Mouse (Mus musculus): ENCODE results near the gene Pagr1b.

DNA sequence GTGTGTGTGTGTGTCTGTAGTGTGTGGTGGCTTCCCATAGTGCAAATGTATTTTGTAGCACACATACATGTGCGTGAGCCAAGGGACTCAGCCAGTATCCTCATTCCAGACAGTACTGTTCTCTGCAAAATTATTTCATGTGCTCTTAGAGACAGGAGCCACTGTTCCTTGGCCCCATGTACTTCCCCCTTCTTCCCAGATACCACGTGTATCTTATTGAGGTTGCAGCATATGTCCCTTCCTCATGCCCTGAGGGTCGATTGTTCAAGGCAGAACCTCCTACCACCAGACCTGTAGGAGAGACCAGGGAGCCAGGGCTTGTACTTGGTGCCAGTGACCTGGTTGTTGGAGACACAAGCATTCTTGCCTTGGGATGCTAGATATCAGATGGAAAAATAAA lies 61.2 kb downstream of the Pagr1b start:
- TF ChIP-seq CTCF (IDR thresholded peaks at IDR 0.05; ENCODE audit: low read depth) = no peak
- TF ChIP-seq EP300 (optimal IDR thresholded peaks at IDR 0.05) = no peak

Measured in stomach, postnatal 0 days (tissue).